Mouse (Mus musculus): ENCODE data around the gene Gm11020. TPM values are rescaled to one million over a fixed set of nuclear protein-coding genes. Genes with fewer than 3 reads are reported as not detected.

Gm11020 gene
- total RNA-seq, 2 experiments from 2014 or later, result not detected

GRCm38 (mm10) chr8:104341106-104341561, 19.8 kb downstream of the Gm11020 start:
- ATAC-seq (replicated peaks; ENCODE audit: poor library complexity, severe bottlenecking), result peak; percentile 52

GRCm38 (mm10) chr8:104341678-104342077, 20.3 kb downstream of the Gm11020 start:
- no peak for ATAC-seq (replicated peaks; ENCODE audit: poor library complexity, severe bottlenecking)

GRCm38 (mm10) chr8:104342426-104342825, 21.1 kb downstream of the Gm11020 start:
- no peak for ATAC-seq (replicated peaks; ENCODE audit: poor library complexity, severe bottlenecking)

GRCm38 (mm10) chr8:104343957-104344356, 22.6 kb downstream of the Gm11020 start:
- ATAC-seq (replicated peaks; ENCODE audit: poor library complexity, severe bottlenecking), result peak; percentile 24

GRCm38 (mm10) chr8:104344622-104345021, 23.3 kb downstream of the Gm11020 start:
- no peak for ATAC-seq (replicated peaks; ENCODE audit: poor library complexity, severe bottlenecking)

- no peak for ATAC-seq (replicated peaks; ENCODE audit: poor library complexity, severe bottlenecking)
These were observed 25.3 kb downstream of the Gm11020 start for GRCm38 (mm10) chr8:104346706-104347105.

- ATAC-seq (replicated peaks; ENCODE audit: poor library complexity, severe bottlenecking), result no peak
These were observed 27.6 kb downstream of the Gm11020 start for GRCm38 (mm10) chr8:104348971-104349370.

- no peak for ATAC-seq (replicated peaks; ENCODE audit: poor library complexity, severe bottlenecking)
These were observed 28.7 kb downstream of the Gm11020 start for GRCm38 (mm10) chr8:104350047-104350446.

GRCm38 (mm10) chr8:104353186-104353585, 31.8 kb downstream of the Gm11020 start:
- peak; percentile 75 for ATAC-seq (replicated peaks; ENCODE audit: poor library complexity, severe bottlenecking)

GRCm38 (mm10) chr8:104354504-104354903, 33.1 kb downstream of the Gm11020 start:
- no peak for ATAC-seq (replicated peaks; ENCODE audit: poor library complexity, severe bottlenecking)

GRCm38 (mm10) chr8:104358637-104359036, 37.3 kb downstream of the Gm11020 start:
- ATAC-seq (replicated peaks; ENCODE audit: poor library complexity, severe bottlenecking), result no peak

- no peak for ATAC-seq (replicated peaks; ENCODE audit: poor library complexity, severe bottlenecking)
These were observed 38.5 kb downstream of the Gm11020 start for GRCm38 (mm10) chr8:104359778-104360456.

- ATAC-seq (replicated peaks; ENCODE audit: poor library complexity, severe bottlenecking), result no peak
These were observed 44.3 kb downstream of the Gm11020 start for GRCm38 (mm10) chr8:104365695-104366094.

- no peak for ATAC-seq (replicated peaks; ENCODE audit: poor library complexity, severe bottlenecking)
These were observed 46.0 kb downstream of the Gm11020 start for GRCm38 (mm10) chr8:104367398-104367797.

GRCm38 (mm10) chr8:104369591-104369990, 48.2 kb downstream of the Gm11020 start:
- ATAC-seq (replicated peaks; ENCODE audit: poor library complexity, severe bottlenecking), result no peak

- no peak for ATAC-seq (replicated peaks; ENCODE audit: poor library complexity, severe bottlenecking)
These were observed 48.7 kb downstream of the Gm11020 start for GRCm38 (mm10) chr8:104370071-104370470.

GRCm38 (mm10) chr8:104371121-104371520, 49.8 kb downstream of the Gm11020 start:
- ATAC-seq (replicated peaks; ENCODE audit: poor library complexity, severe bottlenecking), result no peak

Other genes starting within 250 kb of the Gm11020 start
- 0.41 TPM in 1 of 2 replicates, not detected in the other for gene Cdh5, start 219.9 kb upstream of the Gm11020 start, total RNA-seq (2014; fragmentation: Nextera tagmentation)
- gene Cdh5, start 219.9 kb upstream of the Gm11020 start, total RNA-seq (2017), result not detected in 2 replicates
- not detected in 2 replicates for gene Bean1, start 151.1 kb upstream of the Gm11020 start, total RNA-seq (2014; fragmentation: Nextera tagmentation)
- gene Bean1, start 151.1 kb upstream of the Gm11020 start, total RNA-seq (2017), result not detected in 2 replicates
- 11.2 and 15.4 TPM in 2 replicates for gene Tk2, start 73.0 kb upstream of the Gm11020 start, total RNA-seq (2014; fragmentation: Nextera tagmentation)
- 11.7 and 12.6 TPM in 2 replicates for gene Tk2, start 73.0 kb upstream of the Gm11020 start, total RNA-seq (2017)
- gene Cklf, start 70.7 kb upstream of the Gm11020 start, total RNA-seq (2014; fragmentation: Nextera tagmentation), result 45.2 and 50.6 TPM in 2 replicates
- gene Cklf, start 70.7 kb upstream of the Gm11020 start, total RNA-seq (2017), result 13.5 and 17.9 TPM in 2 replicates
- not detected in 2 replicates for gene Cmtm2a, start 28.4 kb upstream of the Gm11020 start, total RNA-seq (2014; fragmentation: Nextera tagmentation)
- not detected in 2 replicates for gene Cmtm2a, start 28.4 kb upstream of the Gm11020 start, total RNA-seq (2017)
- not detected in 2 replicates for gene Gm45711, start 11.5 kb upstream of the Gm11020 start, total RNA-seq (2014; fragmentation: Nextera tagmentation)
- not detected in 2 replicates for gene Gm45711, start 11.5 kb upstream of the Gm11020 start, total RNA-seq (2017)
- not detected in 2 replicates for gene Cmtm1, start 11.4 kb upstream of the Gm11020 start, total RNA-seq (2014; fragmentation: Nextera tagmentation)
- gene Cmtm1, start 11.4 kb upstream of the Gm11020 start, total RNA-seq (2017), result not detected in 2 replicates
- not detected in 2 replicates for gene Cmtm2b, start 663 bp downstream of the Gm11020 start, total RNA-seq (2014; fragmentation: Nextera tagmentation)
- gene Cmtm2b, start 663 bp downstream of the Gm11020 start, total RNA-seq (2017), result not detected in 2 replicates
- gene Cmtm3, start 17.8 kb downstream of the Gm11020 start, total RNA-seq (2014; fragmentation: Nextera tagmentation), result 37.4 and 54.3 TPM in 2 replicates
- gene Cmtm3, start 17.8 kb downstream of the Gm11020 start, total RNA-seq (2017), result 16.2 and 18.6 TPM in 2 replicates
- 0.58 and 1.4 TPM in 2 replicates for gene Cmtm4, start 74.2 kb downstream of the Gm11020 start, total RNA-seq (2014; fragmentation: Nextera tagmentation)
- 0.31 and 0.90 TPM in 2 replicates for gene Cmtm4, start 74.2 kb downstream of the Gm11020 start, total RNA-seq (2017)
- 13.9 and 21.2 TPM in 2 replicates for gene Dync1li2, start 121.5 kb downstream of the Gm11020 start, total RNA-seq (2014; fragmentation: Nextera tagmentation)
- 43.4 and 44.1 TPM in 2 replicates for gene Dync1li2, start 121.5 kb downstream of the Gm11020 start, total RNA-seq (2017)
- gene Terb1, start 188.3 kb downstream of the Gm11020 start, total RNA-seq (2014; fragmentation: Nextera tagmentation), result not detected in 2 replicates
- not detected in 2 replicates for gene Terb1, start 188.3 kb downstream of the Gm11020 start, total RNA-seq (2017)
- gene Nae1, start 213.1 kb downstream of the Gm11020 start, total RNA-seq (2014; fragmentation: Nextera tagmentation), result 38.8 and 62.4 TPM in 2 replicates
- gene Nae1, start 213.1 kb downstream of the Gm11020 start, total RNA-seq (2017), result 64.6 and 109 TPM in 2 replicates
- gene Car7, start 213.1 kb downstream of the Gm11020 start, total RNA-seq (2014; fragmentation: Nextera tagmentation), result not detected in 2 replicates
- 0.52 TPM in 1 of 2 replicates, not detected in the other for gene Car7, start 213.1 kb downstream of the Gm11020 start, total RNA-seq (2017)